Mouse (Mus musculus): ENCODE measurements around the gene Telo2.
A peak's percentile ranks its signal among the peaks of the same experiment; 100 is the strongest.

Telo2 gene

GRCm38 (mm10) chr17:25100052-25100451 lies 15.7 kb downstream of the Telo2 start:
- no peak for DNase-seq

DNA sequence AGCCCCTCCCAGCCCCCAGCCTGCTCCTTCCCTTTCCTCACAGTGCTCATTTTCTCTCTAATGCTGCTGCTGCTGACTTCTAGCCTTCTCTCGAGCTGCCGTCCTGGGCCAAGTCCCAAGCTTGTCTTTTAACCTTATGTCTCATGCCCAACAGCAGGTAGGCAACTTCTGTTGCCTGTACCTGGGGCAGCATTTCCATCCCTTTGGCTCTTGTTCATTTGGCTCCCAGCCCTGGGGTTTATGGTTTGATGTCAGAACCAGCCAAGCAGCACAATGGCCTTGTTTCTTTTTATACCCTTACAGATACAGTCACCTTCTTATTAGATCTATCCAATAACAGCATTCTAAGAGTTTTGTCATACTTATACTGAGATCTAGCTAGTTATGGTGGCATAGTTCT lies 19.5 kb downstream of the Telo2 start:
- DNase-seq, result no peak

DNA sequence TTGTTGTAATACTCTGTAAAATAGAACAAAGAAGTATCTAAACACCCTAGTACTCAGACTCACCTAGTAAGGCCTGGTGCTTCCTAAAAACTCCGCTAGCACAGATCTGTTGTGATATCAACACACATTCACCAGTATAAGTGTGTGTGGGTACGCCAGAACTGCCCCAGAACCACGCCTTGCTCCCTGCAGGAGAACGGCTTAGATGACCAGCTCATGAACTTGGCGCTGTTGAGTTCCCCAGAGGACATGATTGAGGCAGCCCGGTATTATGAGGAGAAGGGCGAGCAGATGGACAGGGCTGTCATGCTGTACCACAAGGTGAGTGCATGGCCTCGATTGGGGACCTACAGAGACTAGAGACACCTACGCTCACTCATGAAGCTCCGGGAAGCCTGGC lies 25.3 kb downstream of the Telo2 start:
- DNase-seq, result no peak

DNA sequence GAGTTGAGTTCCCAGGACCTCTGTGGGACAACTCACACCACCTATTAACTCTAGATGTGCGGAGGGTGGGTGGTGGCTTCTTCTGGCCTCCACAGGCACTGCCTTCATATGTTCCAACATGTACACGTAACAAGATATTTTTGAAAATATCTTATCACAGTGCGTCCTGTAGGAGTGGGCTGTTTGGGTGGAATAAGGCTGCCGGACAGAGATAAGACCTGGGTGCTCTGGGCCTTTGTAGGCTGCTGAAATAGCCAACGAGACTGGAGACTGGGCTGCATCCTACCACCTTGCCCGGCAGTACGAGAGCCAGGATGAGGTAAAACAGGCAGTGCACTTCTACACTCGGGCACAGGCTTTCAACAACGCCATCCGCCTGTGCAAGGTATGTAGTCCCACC lies 26.6 kb downstream of the Telo2 start:
- DNase-seq, result no peak

DNA sequence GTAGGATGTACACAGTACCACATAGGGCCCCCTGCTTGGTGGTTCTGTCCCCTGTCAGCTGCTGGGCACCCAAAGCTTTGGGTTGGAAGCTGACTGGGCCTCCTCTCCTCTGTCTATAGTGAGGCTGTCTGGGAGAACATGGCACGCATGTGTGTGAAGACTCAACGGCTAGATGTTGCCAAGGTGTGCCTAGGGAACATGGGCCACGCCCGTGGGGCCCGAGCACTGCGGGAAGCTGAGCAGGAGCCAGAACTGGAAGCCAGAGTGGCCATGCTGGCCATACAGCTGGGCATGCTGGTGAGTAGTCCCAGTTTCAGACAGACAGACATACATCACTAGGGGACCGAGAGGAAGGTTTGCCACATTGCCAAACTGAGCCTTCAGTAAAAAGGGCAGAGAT lies 29.0 kb downstream of the Telo2 start:
- DNase-seq, result no peak

DNA sequence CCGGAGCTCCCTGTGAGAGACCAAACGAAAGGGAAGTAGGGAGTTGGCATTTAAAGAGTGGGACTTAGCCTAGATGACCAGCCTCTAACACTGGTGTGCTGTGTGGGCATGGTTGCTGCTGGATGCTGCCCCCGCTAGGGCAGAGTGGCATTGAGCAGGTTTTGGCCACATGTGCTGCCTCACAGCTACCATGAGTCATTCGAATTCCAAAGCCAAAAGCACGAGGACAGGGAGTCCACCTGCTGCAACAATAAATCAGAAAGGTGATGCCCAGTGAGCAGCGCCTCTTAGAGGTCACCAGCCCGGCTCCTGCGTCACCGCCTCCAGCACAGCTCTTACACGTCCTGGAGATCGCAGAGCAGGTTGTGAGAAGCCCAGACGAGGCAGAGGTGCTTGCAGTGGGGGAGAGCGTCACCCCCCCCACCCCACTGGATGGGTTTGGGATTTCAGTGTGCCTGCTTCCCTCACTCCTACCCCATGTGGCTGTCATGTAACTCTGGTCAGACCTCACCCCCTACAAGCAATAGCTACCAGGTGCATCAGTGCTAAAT lies 30.9 kb downstream of the Telo2 start:
- no peak for DNase-seq

GRCm38 (mm10) chr17:25083444-25083931 lies 32.3 kb downstream of the Telo2 start, which contains the start of gene Tmem204:
TSS of gene Tmem204 (minus strand) at chr17:25083591.
- DNase-seq, result no peak

DNA sequence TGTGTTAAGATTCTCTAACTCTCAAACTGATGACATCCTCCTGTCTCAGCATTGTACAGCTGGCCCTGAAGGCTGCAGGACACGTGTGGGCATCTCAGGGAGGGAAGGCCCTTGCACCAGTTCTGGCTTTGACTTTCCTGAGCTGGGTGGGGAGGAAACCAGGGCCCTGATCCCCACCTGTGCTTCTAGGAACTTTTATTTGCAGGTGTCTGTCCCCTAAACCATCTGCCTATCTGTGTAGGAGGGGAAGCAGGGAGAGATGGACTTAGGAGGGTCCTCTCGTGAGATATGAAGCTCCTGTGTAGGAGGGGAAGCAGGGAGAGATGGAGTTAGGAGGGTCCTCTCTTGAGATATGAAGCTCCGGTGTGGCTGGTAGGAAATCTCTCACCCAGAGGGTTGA lies 32.9 kb downstream of the Telo2 start:
- DNase-seq, result no peak

- DNase-seq, result no peak
Measured at GRCm38 (mm10) chr17:25082081-25082847, 33.5 kb downstream of the Telo2 start.

- no peak for DNase-seq
Measured at GRCm38 (mm10) chr17:25080960-25081381, 34.8 kb downstream of the Telo2 start.

GRCm38 (mm10) chr17:25080210-25080609 lies 35.6 kb downstream of the Telo2 start:
- no peak for DNase-seq

DNA sequence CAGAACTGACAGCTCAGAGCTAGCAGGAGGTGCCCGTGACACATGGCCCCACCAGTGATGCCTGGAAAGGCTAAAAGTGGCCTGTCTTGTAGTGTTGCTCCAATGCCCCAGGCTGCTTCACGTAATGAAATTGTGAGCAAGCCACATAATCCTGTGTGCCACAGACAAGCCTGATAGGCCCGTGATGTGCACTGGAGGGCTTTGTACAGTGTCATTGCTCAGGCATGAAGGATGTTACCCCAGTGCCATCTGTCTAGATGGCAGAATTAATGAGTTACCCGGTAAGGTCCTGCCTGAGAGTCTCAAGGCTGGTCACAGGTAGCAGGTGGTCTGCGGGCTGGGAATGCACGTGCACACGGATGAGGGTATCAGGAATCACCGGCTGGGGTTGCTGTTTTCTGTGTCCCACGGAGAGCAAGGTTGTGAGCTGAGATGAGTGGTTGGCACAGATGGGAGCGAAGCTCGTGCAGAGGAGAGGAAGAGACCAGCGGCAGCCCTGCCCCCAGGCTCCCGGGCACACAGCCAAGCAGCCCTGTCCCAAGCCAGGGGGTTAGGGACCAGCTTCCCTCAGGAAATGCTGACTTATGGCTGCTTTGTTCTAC lies 37.9 kb downstream of the Telo2 start:
- peak; percentile 65 for DNase-seq

GRCm38 (mm10) chr17:25076906-25077305 lies 38.9 kb downstream of the Telo2 start:
- no peak for DNase-seq

DNA sequence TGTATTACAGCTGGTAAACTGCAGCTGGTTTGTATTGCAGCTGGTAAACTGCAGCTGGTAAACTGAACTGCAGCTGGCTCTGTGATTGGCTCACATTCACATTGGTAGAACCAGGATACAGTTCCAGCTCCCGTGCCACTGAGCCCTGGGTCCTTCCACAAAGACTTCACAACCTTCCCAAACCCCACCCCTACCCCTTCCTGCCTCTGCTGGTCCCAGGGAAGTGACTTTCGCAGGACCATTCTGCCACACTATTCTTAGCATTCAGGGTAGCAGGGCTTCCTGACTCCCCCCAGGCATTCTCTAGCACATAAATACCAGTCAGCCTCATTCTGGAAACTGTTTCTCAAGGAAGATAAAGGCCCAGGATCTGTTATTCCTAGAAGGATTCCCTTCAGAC lies 47.1 kb downstream of the Telo2 start:
- DNase-seq, result no peak

DNA sequence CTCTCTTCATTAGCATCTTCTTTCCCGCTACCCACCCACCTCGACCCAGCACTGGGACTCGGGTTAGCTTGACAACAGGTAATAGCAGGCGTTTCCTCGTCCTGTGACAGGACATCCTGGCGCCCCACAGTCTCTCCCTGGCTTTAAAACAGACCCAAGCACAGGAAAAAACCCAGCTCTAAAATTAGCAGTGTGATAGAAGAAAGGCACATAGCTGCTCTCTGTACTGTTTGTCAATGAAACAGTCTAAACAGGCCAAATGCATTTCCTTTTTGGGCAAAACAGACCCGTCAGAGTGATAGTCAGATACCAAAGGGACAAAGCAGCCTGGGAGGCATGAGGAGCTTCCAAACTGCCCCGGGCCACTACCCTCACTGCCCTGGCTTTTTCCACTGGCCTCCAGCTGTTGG lies 48.3 kb downstream of the Telo2 start:
- no peak for DNase-seq

GRCm38 (mm10) chr17:25066595-25066994 lies 49.2 kb downstream of the Telo2 start:
- DNase-seq, result no peak

GRCm38 (mm10) chr17:25065189-25065588 lies 50.6 kb downstream of the Telo2 start:
- DNase-seq, result no peak

GRCm38 (mm10) chr17:25064351-25064750 lies 51.4 kb downstream of the Telo2 start:
- DNase-seq, result no peak

GRCm38 (mm10) chr17:25063872-25064271 lies 51.9 kb downstream of the Telo2 start:
- peak; percentile 10 for DNase-seq

DNA sequence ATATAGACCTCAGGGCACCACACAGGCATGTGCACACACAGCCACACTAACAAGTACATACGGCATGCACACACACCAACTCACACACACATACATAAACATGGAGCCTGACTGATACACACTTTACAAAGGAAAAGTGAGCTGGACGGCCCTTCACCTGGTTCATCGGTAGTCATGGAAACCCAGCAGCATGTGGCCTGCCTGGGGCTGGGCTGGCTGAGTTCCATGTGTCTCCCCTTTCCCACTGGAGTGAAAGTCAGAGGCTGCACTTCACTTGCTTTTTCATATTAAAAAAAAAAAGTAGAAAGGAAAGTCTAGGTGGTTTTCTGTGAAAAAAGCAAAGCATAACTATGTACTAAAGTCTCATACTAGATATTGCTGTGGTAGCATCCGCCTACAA lies 52.5 kb downstream of the Telo2 start:
- DNase-seq, result no peak

DNA sequence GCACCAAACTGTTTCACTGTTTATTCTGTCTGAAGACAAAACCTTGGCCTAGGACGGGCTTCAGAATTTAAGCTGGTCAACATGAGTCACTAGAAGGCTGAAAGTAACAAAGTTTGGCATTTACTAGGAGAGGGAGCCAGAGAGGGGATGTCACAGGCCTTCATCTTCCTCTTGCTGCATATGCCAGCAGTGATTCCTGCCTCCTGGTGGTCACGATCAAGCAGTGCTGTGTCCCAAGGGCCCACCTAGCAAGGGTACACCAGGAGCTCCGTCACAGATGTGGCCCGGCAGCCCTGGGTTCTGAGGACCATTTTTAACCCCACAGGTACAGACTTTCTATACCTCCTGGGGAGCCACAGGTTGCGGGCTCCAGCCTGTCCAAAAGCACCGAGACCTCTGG lies 58.7 kb downstream of the Telo2 start:
- no peak for DNase-seq

GRCm38 (mm10) chr17:25053274-25053673 lies 62.5 kb downstream of the Telo2 start:
- no peak for DNase-seq
